Mouse (Mus musculus): ENCODE results near the gene Brwd1. TPM values are rescaled to one million over a fixed set of nuclear protein-coding genes. Genes with fewer than 3 reads are reported as not detected.
"Not testable (repeated sequence)": the region's sequence is repeated elsewhere in the genome, so short reads cannot be mapped to it uniquely, and the experiment has no call there.

Brwd1 gene
- polyA plus RNA-seq, 1 experiment from 2014 or later = 116 TPM

DNA sequence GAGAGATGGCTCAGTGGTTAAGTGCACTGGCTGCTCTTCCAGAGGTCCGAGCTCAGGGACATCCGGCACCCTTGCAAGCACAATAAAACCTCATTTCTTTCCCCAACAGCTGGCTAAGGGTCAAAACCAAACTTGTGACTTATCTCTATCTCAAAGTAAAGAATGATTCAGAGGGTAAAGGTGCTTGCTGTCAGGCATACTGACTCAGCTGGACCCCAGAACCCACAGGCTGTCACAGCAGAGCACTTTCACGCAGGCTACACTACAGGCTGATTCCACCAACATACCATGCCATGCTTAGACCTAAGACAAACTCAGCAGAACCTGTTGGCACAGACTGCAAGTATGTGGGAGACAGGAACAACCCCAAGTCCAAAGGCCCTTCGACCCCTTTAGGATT, 41.6 kb downstream of the Brwd1 start:
- no peak overlapping the region for H3K27ac ChIP-seq (ENCODE audit: low read depth, low read length)
- no peaks in the 10 kb centered on the region for H3K4me1 ChIP-seq (ENCODE audit: control insufficient read depth, insufficient read depth, low read length)
- no peaks in the 10 kb centered on the region for H3K27me3 ChIP-seq (ENCODE audit: control insufficient read depth, insufficient read depth, low read length)
- no peak overlapping the region for H3K9ac ChIP-seq (ENCODE audit: low read depth, low read length)
- H3K4me3 ChIP-seq (ENCODE audit: low read length) = no peak overlapping the region
- peaks cover 95% of the 10 kb centered on the region for H3K36me3 ChIP-seq (ENCODE audit: control insufficient read depth, insufficient read depth, low read length)
- WGBS = 93% methylated on average over 4 of the region's 4 CpGs
- H3K9me3 ChIP-seq (ENCODE audit: control insufficient read depth, low read length) = no peaks in the 10 kb centered on the region
- ATAC-seq (ENCODE audit: low FRiP score, low TSS enrichment) = no peak
- no peak overlapping the region for H3K4me2 ChIP-seq (replicated peaks; ENCODE audit: low read depth, low read length)

DNA sequence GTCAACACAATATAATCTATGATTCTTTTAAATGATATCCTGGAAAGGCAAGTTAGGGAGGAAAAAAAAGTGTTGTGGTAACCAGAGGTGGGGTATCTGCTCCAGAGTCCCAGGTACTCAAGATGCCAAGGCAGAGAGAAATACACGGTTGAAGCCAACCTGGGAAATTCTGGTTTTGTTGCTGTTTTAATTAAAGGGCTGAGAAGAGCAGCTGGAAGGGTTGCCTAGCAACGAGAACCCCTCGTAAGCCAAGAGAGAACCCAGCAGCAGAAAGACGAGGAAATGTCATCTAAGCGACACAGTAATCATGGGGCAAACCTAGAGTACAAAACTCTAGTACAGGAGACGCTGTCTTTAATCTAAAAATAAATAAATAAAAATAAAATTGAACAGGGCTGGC, 42.8 kb downstream of the Brwd1 start:
- Histone ChIP-seq H3K9me3 (ENCODE audit: control insufficient read depth, low read length) (no peaks in the 10 kb centered on the region), H3K4me2 (replicated peaks; ENCODE audit: low read depth, low read length) (no peak overlapping the region), H3K9ac (ENCODE audit: low read depth, low read length) (no peak overlapping the region), H3K36me3 (ENCODE audit: control insufficient read depth, insufficient read depth, low read length) (peaks cover 100% of the 10 kb centered on the region), H3K27me3 (ENCODE audit: control insufficient read depth, insufficient read depth, low read length) (no peaks in the 10 kb centered on the region), H3K4me1 (ENCODE audit: control insufficient read depth, insufficient read depth, low read length) (no peaks in the 10 kb centered on the region), H3K27ac (ENCODE audit: low read depth, low read length) (no peak overlapping the region), H3K4me3 (ENCODE audit: low read length) (no peak overlapping the region)
- no peak for ATAC-seq (ENCODE audit: low FRiP score, low TSS enrichment)
- WGBS = 80% methylated on average over 6 of the region's 6 CpGs

DNA sequence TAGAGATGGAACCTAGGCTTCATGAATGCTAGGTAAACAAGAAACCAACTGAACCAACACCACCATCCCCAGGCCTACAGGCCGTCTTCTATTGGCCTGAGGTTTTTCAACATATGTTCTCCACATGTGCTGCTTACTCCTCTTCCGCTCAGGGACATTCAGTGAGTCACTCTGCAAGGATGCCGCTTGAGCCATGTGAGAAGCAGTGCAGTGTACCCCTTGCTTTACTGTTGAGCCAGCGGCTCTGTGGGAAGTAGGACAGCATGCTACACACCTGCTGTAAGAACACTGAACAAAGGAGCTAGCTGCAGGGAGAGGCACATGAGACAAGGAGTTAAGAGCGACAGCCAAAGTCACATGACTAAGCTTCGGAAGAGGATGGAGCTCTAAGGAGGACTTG, 47.9 kb downstream of the Brwd1 start:
- Histone ChIP-seq H3K9ac (ENCODE audit: low read depth, low read length) (no peak overlapping the region), H3K27ac (ENCODE audit: low read depth, low read length) (no peak overlapping the region), H3K9me3 (ENCODE audit: control insufficient read depth, low read length) (no peaks in the 10 kb centered on the region), H3K27me3 (ENCODE audit: control insufficient read depth, insufficient read depth, low read length) (no peaks in the 10 kb centered on the region), H3K4me2 (replicated peaks; ENCODE audit: low read depth, low read length) (no peak overlapping the region), H3K4me1 (ENCODE audit: control insufficient read depth, insufficient read depth, low read length) (no peaks in the 10 kb centered on the region), H3K4me3 (ENCODE audit: low read length) (no peak overlapping the region), H3K36me3 (ENCODE audit: control insufficient read depth, insufficient read depth, low read length) (peaks cover 99% of the 10 kb centered on the region)
- no peak for ATAC-seq (ENCODE audit: low FRiP score, low TSS enrichment)
- WGBS = 92% methylated on average over 6 of the region's 6 CpGs

DNA sequence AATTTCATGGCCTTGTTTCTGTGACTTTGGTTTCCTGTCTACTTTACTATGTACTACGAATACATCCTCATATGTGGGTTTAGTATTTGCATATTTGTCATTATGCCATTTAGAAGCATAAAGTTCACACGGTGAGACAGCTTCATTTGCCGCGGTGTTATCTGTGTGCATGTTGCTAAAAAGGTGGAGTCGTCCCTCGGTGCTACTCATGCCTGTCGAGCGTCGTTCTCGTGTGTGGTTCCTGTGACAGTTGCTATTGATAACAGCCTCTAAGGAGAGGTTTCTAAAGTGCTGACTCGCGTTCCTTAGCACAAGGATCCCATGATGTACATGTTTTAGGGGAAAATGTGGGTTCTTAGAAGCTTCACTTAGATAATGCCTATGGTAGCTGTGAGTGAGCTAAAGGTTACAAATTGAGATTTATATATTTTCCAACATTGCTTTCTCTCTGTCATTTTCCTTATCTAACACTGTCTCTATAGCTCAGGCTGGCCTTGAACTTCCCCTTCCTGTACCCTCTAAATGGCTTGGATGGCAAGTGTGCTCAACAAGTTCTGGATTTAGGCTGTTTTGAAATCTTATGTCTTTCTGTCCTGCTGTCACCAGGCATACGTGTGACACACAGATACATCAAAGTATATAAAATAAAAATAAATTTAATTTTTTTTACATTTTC, 49.8 kb downstream of the Brwd1 start:
- Histone ChIP-seq H3K4me3 (ENCODE audit: low read length) (no peak overlapping the region), H3K4me2 (replicated peaks; ENCODE audit: low read depth, low read length) (no peak overlapping the region), H3K27me3 (ENCODE audit: control insufficient read depth, insufficient read depth, low read length) (no peaks in the 10 kb centered on the region), H3K9ac (ENCODE audit: low read depth, low read length) (no peak overlapping the region), H3K27ac (ENCODE audit: low read depth, low read length) (no peak overlapping the region), H3K9me3 (ENCODE audit: control insufficient read depth, low read length) (no peaks in the 10 kb centered on the region), H3K4me1 (ENCODE audit: control insufficient read depth, insufficient read depth, low read length) (no peaks in the 10 kb centered on the region), H3K36me3 (ENCODE audit: control insufficient read depth, insufficient read depth, low read length) (peaks cover 99% of the 10 kb centered on the region)
- ATAC-seq (ENCODE audit: low FRiP score, low TSS enrichment) = no peak
- 92% methylated on average over 13 of the region's 13 CpGs for WGBS

DNA sequence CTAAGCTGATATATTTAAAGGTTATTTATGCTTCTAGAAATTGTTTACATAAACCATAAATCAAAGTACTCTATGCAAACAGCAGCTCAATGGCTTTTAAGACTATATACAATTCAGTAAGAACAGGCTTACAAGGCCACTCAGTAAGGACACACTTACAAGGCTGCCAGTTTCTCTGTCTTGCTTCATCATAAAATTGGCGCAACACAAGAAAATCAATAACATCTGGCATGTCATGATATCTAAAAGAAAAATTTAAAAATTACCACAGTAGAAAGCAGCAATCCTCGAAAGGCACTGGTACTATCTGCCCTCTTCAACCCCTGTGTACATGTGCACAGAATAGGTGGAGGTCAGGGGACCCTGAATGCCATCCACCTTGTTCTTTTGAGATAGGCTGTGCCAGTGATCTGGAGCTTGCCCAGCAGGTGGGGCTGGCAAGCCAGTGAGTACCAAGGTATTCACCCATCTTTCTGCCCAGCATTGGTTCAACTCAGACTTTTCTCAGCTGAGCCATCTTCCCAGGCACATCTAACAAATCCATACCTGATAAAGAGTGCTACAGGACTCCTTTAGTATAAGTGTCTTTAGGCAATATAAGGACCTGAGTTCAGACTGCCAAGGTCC, 51.7 kb downstream of the Brwd1 start:
- no peak overlapping the region for H3K4me2 ChIP-seq (replicated peaks; ENCODE audit: low read depth, low read length)
- H3K27ac ChIP-seq (ENCODE audit: low read depth, low read length) = no peak overlapping the region

DNA sequence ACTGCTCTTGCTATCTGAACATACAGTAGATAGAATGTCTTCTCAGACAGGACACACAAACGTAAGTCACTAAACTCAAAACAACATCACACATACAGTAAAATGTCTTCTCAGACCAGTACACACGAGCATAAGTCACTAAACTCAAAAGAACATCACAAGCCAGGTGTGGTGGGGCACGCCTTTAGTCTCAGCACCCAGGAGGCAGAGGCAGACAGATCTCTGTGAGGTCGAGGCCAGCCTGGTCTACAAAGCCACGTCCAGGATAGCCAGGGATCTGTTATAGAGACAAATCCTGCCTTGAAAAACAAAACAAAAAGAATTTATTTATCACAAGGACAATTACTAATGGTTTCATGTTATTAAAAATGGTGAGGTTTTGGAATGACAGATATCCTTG, 56.1 kb downstream of the Brwd1 start:
- Histone ChIP-seq H3K9ac (ENCODE audit: low read depth, low read length) (no peak overlapping the region), H3K4me2 (replicated peaks; ENCODE audit: low read depth, low read length) (no peak overlapping the region), H3K27me3 (ENCODE audit: control insufficient read depth, insufficient read depth, low read length) (no peaks in the 10 kb centered on the region), H3K27ac (ENCODE audit: low read depth, low read length) (no peak overlapping the region), H3K9me3 (ENCODE audit: control insufficient read depth, low read length) (no peaks in the 10 kb centered on the region), H3K36me3 (ENCODE audit: control insufficient read depth, insufficient read depth, low read length) (peaks cover 89% of the 10 kb centered on the region), H3K4me3 (ENCODE audit: low read length) (no peak overlapping the region), H3K4me1 (ENCODE audit: control insufficient read depth, insufficient read depth, low read length) (no peaks in the 10 kb centered on the region)
- 94% methylated on average over 5 of the region's 5 CpGs for WGBS
- no peak for ATAC-seq (ENCODE audit: low FRiP score, low TSS enrichment)

More for the DNA sequence above, 51.7 kb downstream of the Brwd1 start:
- Histone ChIP-seq H3K4me3 (ENCODE audit: low read length) (no peak overlapping the region), H3K9ac (ENCODE audit: low read depth, low read length) (no peak overlapping the region), H3K9me3 (ENCODE audit: control insufficient read depth, low read length) (no peaks in the 10 kb centered on the region), H3K27me3 (ENCODE audit: control insufficient read depth, insufficient read depth, low read length) (no peaks in the 10 kb centered on the region), H3K4me1 (ENCODE audit: control insufficient read depth, insufficient read depth, low read length) (no peaks in the 10 kb centered on the region), H3K36me3 (ENCODE audit: control insufficient read depth, insufficient read depth, low read length) (peaks cover 98% of the 10 kb centered on the region)
- WGBS = 92% methylated on average over 2 of the region's 2 CpGs
- ATAC-seq (ENCODE audit: low FRiP score, low TSS enrichment) = no peak

DNA sequence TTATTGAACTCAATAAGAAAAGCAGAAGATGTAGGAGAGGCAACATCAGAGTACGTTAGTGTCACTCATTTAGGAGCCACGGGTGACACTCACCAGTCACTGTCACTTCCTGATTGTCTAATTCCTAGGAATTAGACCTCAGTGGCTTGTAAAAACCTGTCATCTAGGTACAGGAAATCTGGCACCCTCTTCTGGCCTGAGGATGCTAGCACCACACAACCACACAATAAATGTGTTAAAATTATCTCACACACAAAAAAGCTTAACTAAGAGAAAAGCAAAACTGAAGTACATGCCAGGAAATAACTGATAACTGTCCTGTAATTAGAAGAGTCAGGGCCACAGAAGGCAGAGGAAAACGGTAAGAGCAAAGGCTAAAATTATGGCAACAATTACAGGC, 57.1 kb downstream of the Brwd1 start:
- WGBS = 82% methylated on average over 3 of the region's 3 CpGs
- Histone ChIP-seq H3K27me3 (ENCODE audit: control insufficient read depth, insufficient read depth, low read length) (no peaks in the 10 kb centered on the region), H3K27ac (ENCODE audit: low read depth, low read length) (no peak overlapping the region), H3K36me3 (ENCODE audit: control insufficient read depth, insufficient read depth, low read length) (peaks cover 89% of the 10 kb centered on the region), H3K4me3 (ENCODE audit: low read length) (no peak overlapping the region), H3K4me2 (replicated peaks; ENCODE audit: low read depth, low read length) (no peak overlapping the region), H3K9me3 (ENCODE audit: control insufficient read depth, low read length) (no peaks in the 10 kb centered on the region), H3K4me1 (ENCODE audit: control insufficient read depth, insufficient read depth, low read length) (no peaks in the 10 kb centered on the region), H3K9ac (ENCODE audit: low read depth, low read length) (no peak overlapping the region)
- ATAC-seq (ENCODE audit: low FRiP score, low TSS enrichment) = no peak

DNA sequence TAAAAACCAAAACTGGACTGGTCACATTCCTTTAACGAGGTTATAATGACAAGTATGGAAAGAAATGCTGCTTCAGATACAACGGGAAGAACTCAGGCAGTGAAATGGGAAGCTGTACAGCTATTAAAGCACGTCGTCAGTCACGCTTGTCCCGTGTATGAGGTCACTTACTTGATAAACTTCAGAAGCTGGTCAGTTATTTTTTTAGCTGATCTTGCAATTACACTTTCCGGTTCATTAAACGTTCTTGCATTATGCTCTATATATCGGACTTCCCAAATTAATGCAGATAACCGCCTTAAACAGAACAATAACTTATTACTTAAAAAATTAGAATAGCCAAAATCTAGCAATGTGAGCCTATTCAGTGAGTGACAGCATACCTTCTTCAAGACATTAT, 61.3 kb downstream of the Brwd1 start:
- Histone ChIP-seq H3K27me3 (ENCODE audit: control insufficient read depth, insufficient read depth, low read length) (no peaks in the 10 kb centered on the region), H3K36me3 (ENCODE audit: control insufficient read depth, insufficient read depth, low read length) (peaks cover 84% of the 10 kb centered on the region), H3K4me2 (replicated peaks; ENCODE audit: low read depth, low read length) (no peak overlapping the region), H3K9me3 (ENCODE audit: control insufficient read depth, low read length) (no peaks in the 10 kb centered on the region), H3K4me1 (ENCODE audit: control insufficient read depth, insufficient read depth, low read length) (no peaks in the 10 kb centered on the region), H3K4me3 (ENCODE audit: low read length) (no peak overlapping the region), H3K9ac (ENCODE audit: low read depth, low read length) (no peak overlapping the region), H3K27ac (ENCODE audit: low read depth, low read length) (no peak overlapping the region)
- ATAC-seq (ENCODE audit: low FRiP score, low TSS enrichment) = no peak
- WGBS = 83% methylated on average over 10 of the region's 10 CpGs

DNA sequence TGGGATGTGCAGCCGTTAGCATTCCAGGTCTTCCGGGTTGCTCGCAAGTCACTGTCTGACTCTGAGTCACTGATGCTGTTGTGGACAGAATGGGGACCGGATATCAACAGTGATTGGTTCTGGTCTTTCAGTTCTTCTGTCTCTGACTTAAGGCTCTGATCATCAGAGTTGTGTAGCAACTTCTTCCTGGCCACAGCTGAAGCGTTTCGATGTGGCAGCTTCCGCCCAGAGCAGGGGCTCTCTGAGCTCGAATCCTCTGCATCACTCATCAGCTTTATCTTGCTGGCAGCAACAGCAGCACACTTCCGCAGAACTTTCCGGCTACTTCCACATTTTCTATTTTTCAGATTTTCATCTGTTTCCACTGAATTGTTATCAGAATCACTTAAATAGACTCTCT, 73.2 kb downstream of the Brwd1 start:
- WGBS = no CpG with 5 or more reads among the region's 10 CpGs
- H3K9me3 ChIP-seq (ENCODE audit: control insufficient read depth, low read length) = not testable (repeated sequence)
- peaks cover 28% of the 10 kb centered on the region for H3K36me3 ChIP-seq (ENCODE audit: control insufficient read depth, insufficient read depth, low read length)

More for the DNA sequence above, 73.2 kb downstream of the Brwd1 start:
- not testable (repeated sequence) for ATAC-seq (ENCODE audit: low FRiP score, low TSS enrichment); H3K4me1 ChIP-seq (ENCODE audit: control insufficient read depth, insufficient read depth, low read length); H3K27me3 ChIP-seq (ENCODE audit: control insufficient read depth, insufficient read depth, low read length); H3K4me2 ChIP-seq (replicated peaks; ENCODE audit: low read depth, low read length); H3K9ac ChIP-seq (ENCODE audit: low read depth, low read length); H3K27ac ChIP-seq (ENCODE audit: low read depth, low read length); H3K4me3 ChIP-seq (ENCODE audit: low read length)
